Mouse (Mus musculus) hindbrain, embryonic 15.5 days (tissue): ENCODE measurements around the gene Vamp2. TPM values are rescaled to one million over a fixed set of nuclear protein-coding genes. Genes with fewer than 3 reads are reported as not detected.

Source experiments
- ATAC-seq: fragments of 200-750 bp; cut with Nextera tagmentation; 2 replicates; pipeline ENCODE4 v1.8.0; 2017; ENCODE audit warnings: low read depth, moderate number of reproducible peaks, moderate TSS enrichment; ENCODE audit not compliant: low FRiP score
- H3K27ac ChIP-seq: fragments of 300-500 bp; sonication (generic); replicated peaks from 2 replicates; pipeline ENCODE4 v1.5.1; 2015; ENCODE audit warnings: mild to moderate bottlenecking, inconsistent platforms
- H3K27me3 ChIP-seq: fragments of 300-500 bp; sonication (generic); 2 replicates; pipeline ENCODE4 v1.6.1; 2015; ENCODE audit warnings: control low read depth, inconsistent platforms
- H3K36me3 ChIP-seq: fragments of 300-500 bp; sonication (generic); 2 replicates; pipeline ENCODE4 v1.6.1; 2015; ENCODE audit warnings: control low read depth, inconsistent platforms
- H3K4me1 ChIP-seq: fragments of 300-500 bp; sonication (generic); replicated peaks from 2 replicates; pipeline ENCODE4 v1.6.1; 2015; ENCODE audit warnings: control low read depth, inconsistent platforms
- H3K4me2 ChIP-seq: fragments of 300-500 bp; sonication (generic); 2 replicates; pipeline ENCODE4 v1.6.1; 2015; ENCODE audit warnings: moderate library complexity, mild to moderate bottlenecking, inconsistent platforms
- H3K4me3 ChIP-seq: fragments of 300-500 bp; sonication (generic); 2 replicates; pipeline ENCODE4 v1.5.1; 2015; ENCODE audit warnings: mild to moderate bottlenecking, inconsistent platforms
- H3K9ac ChIP-seq: fragments of 300-500 bp; sonication (generic); 2 replicates; pipeline ENCODE4 v1.6.1; 2015; ENCODE audit warnings: inconsistent platforms
- H3K9me3 ChIP-seq: fragments of 300-500 bp; sonication (generic); 2 replicates; pipeline ENCODE4 v1.6.1; 2016; ENCODE audit warnings: control low read depth, inconsistent platforms
- WGBS: fragments of 180-500 bp; shearing (Covaris S2); methylation state at CpG from one replicate; pipeline ENCODE4 v1.1.7; 2015; 5-methylcytosine and 5-hydroxymethylcytosine counted together
- polyA plus RNA-seq: library from polyadenylated mRNA; unstranded; fragments of >200 nt; fragmentation: Nextera tagmentation; extraction: Ambion mirVana; gene quantifications from 2 replicates; pipeline ENCODE4 v1.2.1, GENCODE M21; 2015

The Vamp2 gene
- polyA plus RNA-seq, 1 experiment from 2014 or later: 437 TPM

- WGBS: 2% methylated on average over 26 of the region's 29 CpGs
- Histone ChIP-seq H3K36me3 (no peaks in the 10 kb centered on the region), H3K27me3 (no peaks in the 10 kb centered on the region), H3K4me1 (peaks cover 46% of the 10 kb centered on the region), H3K4me2 (peak overlapping the region; percentile 86), H3K27ac (0 out of 2 replicates have a peak overlapping the region, but pooled peaks have one; percentile 21), H3K9ac (peak overlapping the region; percentile 36), H3K4me3 (peak overlapping the region; percentile 44), H3K9me3 (no peaks in the 10 kb centered on the region)
- no peak for ATAC-seq
Measured at GRCm38 (mm10) chr11:69066163-69066861, 22.0 kb upstream of the Vamp2 start.

GRCm38 (mm10) chr11:69066956-69067355, 21.3 kb upstream of the Vamp2 start:
- WGBS: 9% methylated on average over 8 of the region's 8 CpGs
- 0 out of 2 replicates have a peak overlapping the region, but pooled peaks have one; percentile 4 for H3K27ac ChIP-seq
- peak overlapping the region; percentile 86 for H3K4me2 ChIP-seq
- no peak for ATAC-seq
- no peaks in the 10 kb centered on the region for H3K36me3 ChIP-seq
- H3K27me3 ChIP-seq: no peaks in the 10 kb centered on the region
- H3K4me1 ChIP-seq: peaks cover 46% of the 10 kb centered on the region
- H3K9me3 ChIP-seq: no peaks in the 10 kb centered on the region
- H3K4me3 ChIP-seq: peak overlapping the region; percentile 44
- 0 out of 2 replicates have a peak overlapping the region, but pooled peaks have one; percentile 36 for H3K9ac ChIP-seq

- Histone ChIP-seq H3K4me1 (peaks cover 48% of the 10 kb centered on the region), H3K27ac (no peak overlapping the region), H3K4me3 (no peak overlapping the region), H3K4me2 (no peak overlapping the region), H3K36me3 (no peaks in the 10 kb centered on the region), H3K9me3 (no peaks in the 10 kb centered on the region), H3K9ac (no peak overlapping the region), H3K27me3 (no peaks in the 10 kb centered on the region)
- no peak for ATAC-seq
- 68% methylated on average over 6 of the region's 6 CpGs for WGBS
Measured at GRCm38 (mm10) chr11:69067601-69068000, 20.7 kb upstream of the Vamp2 start.

- ATAC-seq: no peak
- Histone ChIP-seq H3K4me3 (peak overlapping the region; percentile 65), H3K27ac (peak overlapping the region; percentile 86), H3K36me3 (no peaks in the 10 kb centered on the region), H3K9ac (peak overlapping the region; percentile 74), H3K4me1 (peaks cover 48% of the 10 kb centered on the region), H3K9me3 (no peaks in the 10 kb centered on the region), H3K4me2 (peak overlapping the region; percentile 85), H3K27me3 (no peaks in the 10 kb centered on the region)
- WGBS: under 1% methylated on average over 13 of the region's 13 CpGs
Measured at GRCm38 (mm10) chr11:69070093-69070492, 18.2 kb upstream of the Vamp2 start.

GRCm38 (mm10) chr11:69070590-69071222, 17.6 kb upstream of the Vamp2 start, which contains the start of gene Tmem107:
Tmem107 (plus strand) TSS chr11:69070806.
- Histone ChIP-seq H3K9me3 (no peaks in the 10 kb centered on the region), H3K36me3 (no peaks in the 10 kb centered on the region), H3K9ac (peak within 1 kb of the TSS; percentile 74), H3K4me3 (peak within 1 kb of the TSS; percentile 65), H3K4me2 (peak within 1 kb of the TSS; percentile 85), H3K27ac (peak within 1 kb of the TSS; percentile 86), H3K4me1 (peaks cover 45% of the 10 kb centered on the region), H3K27me3 (no peaks in the 10 kb centered on the region)
- WGBS: under 1% methylated on average over 47 of the region's 47 CpGs
- ATAC-seq: peak; percentile 88

GRCm38 (mm10) chr11:69071262-69071661, 17.0 kb upstream of the Vamp2 start:
- no peaks in the 10 kb centered on the region for H3K36me3 ChIP-seq
- 26% methylated on average over 9 of the region's 9 CpGs for WGBS

GRCm38 (mm10) chr11:69072234-69072633, 16.1 kb upstream of the Vamp2 start:
- Histone ChIP-seq H3K9ac (no peak overlapping the region), H3K4me1 (peaks cover 34% of the 10 kb centered on the region), H3K9me3 (no peaks in the 10 kb centered on the region), H3K4me3 (peak overlapping the region; percentile 35), H3K27me3 (no peaks in the 10 kb centered on the region), H3K36me3 (no peaks in the 10 kb centered on the region), H3K4me2 (peak overlapping the region; percentile 85), H3K27ac (peak overlapping the region; percentile 94)
- WGBS: 85% methylated on average over 11 of the region's 11 CpGs
- ATAC-seq: no peak

More at GRCm38 (mm10) chr11:69071262-69071661, 17.0 kb upstream of the Vamp2 start:
- ATAC-seq: no peak
- Histone ChIP-seq H3K9ac (peak overlapping the region; percentile 74), H3K4me1 (peaks cover 39% of the 10 kb centered on the region), H3K4me2 (peak overlapping the region; percentile 85), H3K9me3 (no peaks in the 10 kb centered on the region), H3K4me3 (peak overlapping the region; percentile 65), H3K27ac (peak overlapping the region; percentile 86), H3K27me3 (no peaks in the 10 kb centered on the region)

GRCm38 (mm10) chr11:69072666-69073064, 15.6 kb upstream of the Vamp2 start:
- Histone ChIP-seq H3K9ac (peak overlapping the region; percentile 62), H3K36me3 (no peaks in the 10 kb centered on the region), H3K9me3 (no peaks in the 10 kb centered on the region), H3K27me3 (no peaks in the 10 kb centered on the region), H3K27ac (peak overlapping the region; percentile 94), H3K4me3 (peak overlapping the region; percentile 35), H3K4me1 (peaks cover 34% of the 10 kb centered on the region), H3K4me2 (peak overlapping the region; percentile 85)
- ATAC-seq: no peak
- WGBS: 8% methylated on average over 9 of the region's 9 CpGs

- Histone ChIP-seq H3K9ac (peak overlapping the region; percentile 62), H3K4me3 (peak overlapping the region; percentile 35), H3K36me3 (no peaks in the 10 kb centered on the region), H3K9me3 (no peaks in the 10 kb centered on the region), H3K27me3 (no peaks in the 10 kb centered on the region), H3K27ac (peak overlapping the region; percentile 94), H3K4me1 (peaks cover 34% of the 10 kb centered on the region), H3K4me2 (peak overlapping the region; percentile 85)
- peak; percentile 76 for ATAC-seq
- WGBS: 0% methylated on average over 14 of the region's 14 CpGs
Measured at GRCm38 (mm10) chr11:69073065-69073888, 15.0 kb upstream of the Vamp2 start.

GRCm38 (mm10) chr11:69073951-69074775, 14.1 kb upstream of the Vamp2 start:
- Histone ChIP-seq H3K4me2 (peak overlapping the region; percentile 5; the same call in 1 of the 2 replicates), H3K9ac (no peak overlapping the region), H3K27ac (peak overlapping the region; percentile 94), H3K9me3 (no peaks in the 10 kb centered on the region), H3K4me1 (peaks cover 34% of the 10 kb centered on the region), H3K36me3 (no peaks in the 10 kb centered on the region), H3K27me3 (no peaks in the 10 kb centered on the region), H3K4me3 (no peak overlapping the region)
- no peak for ATAC-seq
- WGBS: 46% methylated on average over 6 of the region's 6 CpGs

- H3K27ac ChIP-seq: 0 out of 2 replicates have a peak overlapping the region, but pooled peaks have one; percentile 94
- peaks cover 33% of the 10 kb centered on the region for H3K4me1 ChIP-seq
- no peak overlapping the region for H3K4me2 ChIP-seq
- H3K4me3 ChIP-seq: no peak overlapping the region
- H3K27me3 ChIP-seq: no peaks in the 10 kb centered on the region
- no peak for ATAC-seq
- H3K9me3 ChIP-seq: no peaks in the 10 kb centered on the region
- WGBS: 52% methylated on average over 2 of the region's 2 CpGs
- no peaks in the 10 kb centered on the region for H3K36me3 ChIP-seq
- no peak overlapping the region for H3K9ac ChIP-seq
Measured at GRCm38 (mm10) chr11:69074776-69075069, 13.6 kb upstream of the Vamp2 start.
